Mouse (Mus musculus): ENCODE results near the gene E2f6.

GRCm38 (mm10) chr12:16803237-16803955, 7.4 kb upstream of the E2f6 start:
- TF ChIP-seq GATA1 (IDR thresholded peaks at IDR 0.05; ENCODE audit: borderline replicate concordance, low read length) (no peak), FLI1 (IDR thresholded peaks at IDR 0.05; ENCODE audit: low read length) (no peak)

Data from megakaryocyte, embryonic 14.5 days (primary cell).